Mouse (Mus musculus): ENCODE measurements at regions not wholly inside any gene's neighbourhood (a gene's known extent, or its start where the extent isn't known, plus 50 kb on each side); places are given as distances from the start of the nearest gene placed in this dataset.
A peak's percentile ranks its signal among the peaks of the same experiment; 100 is the strongest.

- DNase-seq (ENCODE audit: low spot score in 2 of 2): no peak
Observed at GRCm38 (mm10) chr3:129038877-129039276, 160.8 kb upstream of the Pitx2 start.

GRCm38 (mm10) chr3:129044834-129045233 lies 154.8 kb upstream of the Pitx2 start:
- no peak for DNase-seq (ENCODE audit: low spot score in 2 of 2)

DNA sequence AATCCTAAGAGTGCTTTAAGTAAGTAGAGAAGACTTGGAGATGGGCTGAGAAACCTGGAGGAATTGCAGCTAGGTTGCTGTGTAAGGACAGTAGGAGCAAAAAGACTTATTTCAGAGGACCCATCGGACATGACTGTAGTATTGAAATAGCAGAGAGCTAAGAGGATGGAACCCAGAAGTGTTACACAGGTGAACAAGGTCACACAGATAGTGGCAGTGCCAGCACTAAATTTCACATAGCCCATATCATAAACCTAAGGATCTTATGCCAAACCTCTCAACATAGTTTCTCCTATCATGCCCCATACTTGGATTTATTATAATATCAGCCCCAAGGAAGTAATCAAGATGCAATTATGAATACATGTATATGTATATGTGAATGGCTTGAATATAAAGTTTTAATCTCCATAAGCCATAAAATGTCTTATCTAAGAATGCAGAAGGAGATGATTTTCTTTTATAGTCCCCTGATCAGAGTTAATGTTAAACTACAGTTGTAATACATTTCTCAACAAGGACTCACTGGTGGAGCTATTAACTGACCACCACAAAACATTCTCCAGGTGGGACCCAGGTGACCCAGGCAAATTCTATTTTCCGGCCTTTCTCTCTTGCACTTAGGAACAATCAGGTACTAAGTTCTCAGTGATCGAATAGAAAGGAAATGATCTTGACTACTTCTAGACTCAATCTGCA lies 149.6 kb upstream of the Pitx2 start:
- no peak for DNase-seq (ENCODE audit: low spot score in 2 of 2)

GRCm38 (mm10) chr3:129065457-129066364 lies 134.0 kb upstream of the Pitx2 start:
- peak in 1 of 2 experiments; percentile 59 for DNase-seq (ENCODE audit: low spot score in 2 of 2)

GRCm38 (mm10) chr3:129069676-129070075 lies 130.0 kb upstream of the Pitx2 start:
- DNase-seq (ENCODE audit: low spot score in 2 of 2): no peak

- no peak for DNase-seq (ENCODE audit: low spot score in 2 of 2)
Observed at GRCm38 (mm10) chr3:129070521-129070933, 129.2 kb upstream of the Pitx2 start.

- DNase-seq (ENCODE audit: low spot score in 2 of 2): no peak
Observed at GRCm38 (mm10) chr3:129071002-129071401, 128.7 kb upstream of the Pitx2 start.

DNA sequence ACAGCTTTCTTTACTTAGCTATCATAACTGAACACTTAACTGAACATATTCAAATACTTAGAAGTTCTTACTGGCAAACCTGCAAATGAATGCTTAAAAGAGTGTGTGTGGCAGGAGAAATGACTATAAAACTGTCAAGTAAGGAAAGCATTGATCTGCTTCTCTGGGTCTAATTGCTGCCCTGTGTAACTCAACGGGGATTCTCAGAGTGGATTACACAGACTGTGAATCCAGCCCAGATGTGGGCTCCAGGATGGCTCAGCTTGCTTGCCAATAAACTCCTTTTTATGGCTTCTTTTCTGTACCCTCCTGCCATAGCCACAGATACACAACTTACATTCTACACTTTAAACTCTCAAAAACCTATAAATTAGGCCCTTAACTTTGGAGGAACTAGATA lies 123.3 kb upstream of the Pitx2 start:
- DNase-seq (ENCODE audit: low spot score in 2 of 2): no peak

DNA sequence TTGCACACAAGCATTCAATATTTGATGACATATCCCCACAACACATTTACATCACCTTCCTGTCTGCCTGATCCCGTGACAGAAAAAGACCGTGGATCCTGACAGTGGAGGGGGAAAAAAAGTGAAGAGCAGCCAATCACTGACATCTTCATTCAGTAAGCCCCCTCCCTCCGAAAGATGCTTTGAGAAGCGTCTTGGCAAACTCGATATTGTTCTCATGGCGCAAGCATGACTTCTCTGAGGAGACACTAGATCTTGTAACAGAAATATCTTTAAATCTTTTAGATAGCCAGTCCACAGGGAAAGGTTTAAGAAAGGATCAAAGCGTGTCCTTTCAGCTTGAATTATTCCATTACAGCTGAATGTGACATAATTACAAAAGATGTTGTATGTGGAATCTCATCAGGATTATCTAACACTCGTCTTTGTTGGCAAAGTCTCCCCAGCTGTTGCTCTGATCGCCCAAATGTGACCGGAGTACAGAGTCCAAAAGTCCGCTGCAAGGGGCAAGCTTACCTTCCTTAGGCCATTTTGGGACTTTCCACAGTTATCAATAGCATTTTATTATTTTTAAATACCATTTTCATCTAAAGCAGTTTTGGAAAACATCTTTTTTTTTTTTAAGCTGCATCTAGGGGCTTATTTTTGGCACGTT lies 95.8 kb upstream of the Pitx2 start:
- DNase-seq (ENCODE audit: low spot score in 2 of 2): peak in 1 of 2 experiments; percentile 1

DNA sequence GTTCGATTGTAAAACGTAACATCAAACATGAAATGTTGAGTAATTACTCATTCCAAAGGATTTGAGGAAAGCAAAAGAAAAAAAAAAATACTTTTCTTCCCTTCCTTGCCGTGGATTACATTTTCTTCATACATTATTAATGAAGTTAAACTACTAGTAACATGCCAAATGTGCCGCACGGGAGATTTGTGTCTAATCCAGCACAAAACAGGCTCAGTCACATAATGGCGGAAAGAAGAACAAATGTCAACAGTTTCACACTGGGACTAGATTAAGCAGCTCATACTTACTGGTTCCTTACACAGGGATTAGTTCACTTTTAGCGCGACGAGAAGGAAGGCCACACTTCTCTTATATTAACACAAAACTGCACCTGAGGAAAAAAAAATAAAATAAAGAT lies 94.9 kb upstream of the Pitx2 start:
- DNase-seq (ENCODE audit: low spot score in 2 of 2): no peak

GRCm38 (mm10) chr3:129106174-129106573 lies 93.5 kb upstream of the Pitx2 start:
- DNase-seq (ENCODE audit: low spot score in 2 of 2): no peak

DNA sequence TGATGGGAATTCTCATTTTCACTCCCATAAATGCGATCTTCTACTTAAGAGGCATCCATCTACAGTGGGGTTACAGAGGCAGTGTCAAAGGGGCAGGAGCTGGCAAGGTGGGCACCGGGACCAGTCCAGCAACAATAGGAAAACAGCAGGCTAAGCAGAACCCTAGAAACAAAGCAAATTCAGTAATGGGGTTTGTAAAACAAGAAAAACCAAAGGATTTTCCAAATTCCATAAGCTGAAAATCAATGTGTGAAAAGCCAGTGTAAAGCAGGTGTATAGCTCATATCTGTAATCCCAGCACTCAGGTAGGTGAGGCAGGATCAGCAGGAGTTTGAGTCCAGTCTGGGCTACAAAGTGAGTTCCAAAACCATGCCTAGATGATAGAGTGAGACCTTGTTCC lies 69.2 kb upstream of the Pitx2 start:
- DNase-seq (ENCODE audit: low spot score in 2 of 2): no peak

GRCm38 (mm10) chr3:129131140-129131539 lies 68.5 kb upstream of the Pitx2 start:
- DNase-seq (ENCODE audit: low spot score in 2 of 2): no peak

DNA sequence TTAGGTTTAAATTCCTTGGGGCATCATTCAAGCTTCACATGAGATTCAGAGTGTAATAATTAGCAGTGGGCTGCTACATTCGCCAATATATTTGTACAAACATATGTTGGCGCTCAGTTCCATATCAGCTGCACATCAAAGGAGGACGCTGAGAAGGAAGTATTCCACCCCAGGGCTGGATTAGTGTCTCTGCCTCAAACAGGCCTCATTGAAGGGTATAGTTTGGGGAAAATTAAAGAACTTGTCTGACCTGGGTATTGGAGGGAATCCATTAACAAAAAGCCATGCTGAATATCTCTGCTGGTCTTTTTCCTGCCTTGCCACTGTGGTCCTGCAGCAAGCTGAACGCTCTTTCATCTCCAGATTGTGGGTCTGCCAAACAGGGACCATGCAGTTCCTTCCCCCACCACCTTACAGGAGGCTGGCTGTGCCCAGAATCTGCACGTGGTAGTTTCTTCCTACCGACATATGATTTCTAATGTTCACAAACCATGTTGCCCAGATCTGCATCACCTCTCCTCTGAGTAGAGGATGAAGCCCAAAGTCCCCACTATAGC lies 67.7 kb upstream of the Pitx2 start:
- DNase-seq (ENCODE audit: low spot score in 2 of 2): no peak

Measured in cerebellum, postnatal 4 days (tissue).